Mouse (Mus musculus): ENCODE measurements around the gene Sod3.
A peak's percentile ranks its signal among the peaks of the same experiment; 100 is the strongest.

Sod3 gene

GRCm38 (mm10) chr5:52375847-52376246 is 12.3 kb downstream of the Sod3 start:
- no peak for DNase-seq (ENCODE audit: low read depth)

- no peak for DNase-seq (ENCODE audit: low read depth)
Observed at GRCm38 (mm10) chr5:52382837-52383236, 19.2 kb downstream of the Sod3 start.

GRCm38 (mm10) chr5:52383748-52384147 is 20.2 kb downstream of the Sod3 start:
- no peak for DNase-seq (ENCODE audit: low read depth)

GRCm38 (mm10) chr5:52386016-52386415 is 22.4 kb downstream of the Sod3 start:
- no peak for DNase-seq (ENCODE audit: low read depth)

GRCm38 (mm10) chr5:52388092-52388749 is 24.6 kb downstream of the Sod3 start:
- DNase-seq (ENCODE audit: low read depth) = no peak

GRCm38 (mm10) chr5:52390381-52390780 is 26.8 kb downstream of the Sod3 start:
- no peak for DNase-seq (ENCODE audit: low read depth)

GRCm38 (mm10) chr5:52391471-52391870 is 27.9 kb downstream of the Sod3 start:
- no peak for DNase-seq (ENCODE audit: low read depth)

- DNase-seq (ENCODE audit: low read depth) = no peak
Observed at GRCm38 (mm10) chr5:52393756-52394155, 30.2 kb downstream of the Sod3 start.

GRCm38 (mm10) chr5:52404373-52404772 is 40.8 kb downstream of the Sod3 start:
- DNase-seq (ENCODE audit: low read depth) = no peak

- no peak for DNase-seq (ENCODE audit: low read depth)
Observed at GRCm38 (mm10) chr5:52408668-52409315, 45.2 kb downstream of the Sod3 start.

GRCm38 (mm10) chr5:52410197-52410596 is 46.6 kb downstream of the Sod3 start:
- no peak for DNase-seq (ENCODE audit: low read depth)

- DNase-seq (ENCODE audit: low read depth) = peak; percentile 31
Observed at GRCm38 (mm10) chr5:52411567-52411966, 48.0 kb downstream of the Sod3 start.

GRCm38 (mm10) chr5:52415193-52415592 is 51.6 kb downstream of the Sod3 start:
- no peak for DNase-seq (ENCODE audit: low read depth)

GRCm38 (mm10) chr5:52415917-52416316 is 52.3 kb downstream of the Sod3 start:
- DNase-seq (ENCODE audit: low read depth) = no peak

GRCm38 (mm10) chr5:52416485-52416884 is 52.9 kb downstream of the Sod3 start:
- no peak for DNase-seq (ENCODE audit: low read depth)
